In genomic region chr17:65768486-65768885, GRCm38 (mm10) we compare ENCODE assay signal across 9 mouse cellular contexts. TPM values are rescaled to one million over a fixed set of nuclear protein-coding genes. Genes with fewer than 3 reads are reported as not detected.
A peak's percentile ranks its signal among the peaks of the same experiment; 100 is the strongest.
DNase-seq lines count a peak whose midpoint lies in the region; ATAC-seq and TF ChIP-seq lines count a peak whose summit lies in the region.
"Had no signal": no experiment of that assay in that cellular context is flagged by ENCODE, and none has a peak within 500 bp of the region (broad histone marks: within the 10 kb centered on the region; RNA-seq: fewer than 3 reads in every experiment).

No protein-coding gene starts in this region.

- TF ChIP-seq EP300 in heart, adult 2 months (IDR thresholded peaks at IDR 0.05; ENCODE audit: insufficient read depth, low read depth, low read length), result no peak

- TF ChIP-seq POLR2A in heart, adult 2 months (IDR thresholded peaks at IDR 0.05; ENCODE audit: insufficient read depth, low read depth, low read length), result no peak

- no peaks in the 10 kb centered on the region for H3K27me3 ChIP-seq in heart, adult 2 months (ENCODE audit: control insufficient read depth, insufficient read depth, low read length)
- no peaks in the 10 kb centered on the region for H3K27me3 ChIP-seq in intestine, embryonic 16.5 days (replicated peaks; ENCODE audit: control insufficient read depth, insufficient read depth, low read length)

- H3K9me3 ChIP-seq in intestine, embryonic 16.5 days (ENCODE audit: control insufficient read depth, low read length), result no peaks in the 10 kb centered on the region
- H3K9me3 ChIP-seq: G1E had no signal

- no peaks in the 10 kb centered on the region for H3K36me3 ChIP-seq in heart, adult 2 months (ENCODE audit: control insufficient read depth, insufficient read depth, low read length)
- H3K36me3 ChIP-seq in intestine, embryonic 16.5 days (ENCODE audit: control insufficient read depth, insufficient read depth, low read length), result no peaks in the 10 kb centered on the region
- H3K36me3 ChIP-seq: G1E had no signal

- DNase-seq in heart, adult 2 months, result peak in 1 of 2 experiments; percentile 45
- no peak for DNase-seq in heart, postnatal 25 days (ENCODE audit: low spot score)
- DNase-seq in MN1 (ENCODE audit: low spot score), result no peak

- no peak overlapping the region for H3K4me3 ChIP-seq in heart, adult 2 months
- no peak overlapping the region for H3K4me3 ChIP-seq in brown adipose tissue, adult 24 weeks (ENCODE audit: insufficient read depth, low read depth, low read length)
- H3K4me3 ChIP-seq in intestine, embryonic 16.5 days (ENCODE audit: low read length), result no peak overlapping the region

- peak; percentile 18 to 34; a peak in 2 of 4 replicates for ATAC-seq in hematopoietic stem cell, adult 5-6 weeks (replicated peaks in 1 of 2; ENCODE audit: insufficient read depth in 1 of 2, low FRiP score in 2 of 2, low TSS enrichment in 1 of 2, low read depth in 1 of 2, poor library complexity in 2 of 2, severe bottlenecking in 2 of 2)
- ATAC-seq in megakaryocyte progenitor cell, adult 5-6 weeks (replicated peaks; ENCODE audit: poor library complexity), result peak; percentile 12
- no peak for ATAC-seq in cerebellum, adult (ENCODE audit: insufficient number of reproducible peaks, low FRiP score, low TSS enrichment)
- ATAC-seq in intestine, embryonic 16.5 days, result no peak

- no peak overlapping the region for H3K4me2 ChIP-seq in intestine, embryonic 16.5 days (ENCODE audit: low read depth, low read length)

- intact Hi-C loops in heart, adult 2 months (cut with DNase I), result loop anchor here (2.0 kb wide), 1 partner anchor 40 kb away; no protein-coding TSS in a partner anchor
- intact Hi-C loops in heart, postnatal 25 days (cut with DNase I), result no loop called here

- H3K79me2 ChIP-seq in heart, adult 2 months (replicated peaks; ENCODE audit: control insufficient read depth, insufficient read depth, low read length), result peaks cover 7% of the 10 kb centered on the region

- peak overlapping the region; percentile 17; the same call in 1 of the 2 replicates for H3K27ac ChIP-seq in heart, adult 2 months
- H3K27ac ChIP-seq in brown adipose tissue, adult 24 weeks (replicated peaks; ENCODE audit: low read depth, low read length), result 0 out of 2 replicates have a peak overlapping the region, but pooled peaks have one; percentile 10
- H3K27ac ChIP-seq in intestine, embryonic 16.5 days (ENCODE audit: low read length), result no peak overlapping the region

- TF ChIP-seq CTCF in heart, adult 2 months (IDR thresholded peaks at IDR 0.05), result no peak

- 31% methylated on average over 5 of the region's 5 CpGs for WGBS in heart, adult 2 months
- WGBS in intestine, embryonic 16.5 days, result 63% methylated on average over 5 of the region's 5 CpGs

- H3K9ac ChIP-seq in heart, adult 2 months (ENCODE audit: low read depth, low read length), result no peak overlapping the region
- H3K9ac ChIP-seq in intestine, embryonic 16.5 days (ENCODE audit: low read depth, low read length), result no peak overlapping the region

- H3K4me1 ChIP-seq in heart, adult 2 months (ENCODE audit: control insufficient read depth, insufficient read depth, low read length), result peaks cover 22% of the 10 kb centered on the region
- peaks cover 16% of the 10 kb centered on the region for H3K4me1 ChIP-seq in brown adipose tissue, adult 24 weeks (ENCODE audit: control insufficient read depth, insufficient read depth, insufficient read length, low read length)
- peaks cover 21% of the 10 kb centered on the region; the same call in 1 of the 2 replicates for H3K4me1 ChIP-seq in intestine, embryonic 16.5 days (ENCODE audit: control insufficient read depth, insufficient read depth, low read length)

RNA-seq across cellular contexts. Expression of gene Rab31, which starts 4.1 kb away (rescaled TPM):
- total RNA-seq in heart, adult 2 months (2021), result 10 to 100 TPM; 12.5 to 16.5 TPM
- polyA plus RNA-seq in heart, adult 2 months (2012; rRNA removed), result 13.0 and 22.2 TPM in 2 replicates
- total RNA-seq in heart, postnatal 25 days (2021), result 10 to 100 TPM; 18.9 to 19.2 TPM
- 3.9 and 5.4 TPM in 2 replicates for polyA plus RNA-seq in brown adipose tissue, adult 24 weeks (2012; ENCODE audit: insufficient read depth, insufficient read length, missing spikeins)
- total RNA-seq in hematopoietic stem cell, adult 5-6 weeks (2017), result 67.1 and 73.0 TPM in 2 replicates
- 44.3 and 46.2 TPM in 2 replicates for total RNA-seq in megakaryocyte progenitor cell, adult 5-6 weeks (2015)
- 73.3 and 75.1 TPM in 2 replicates for total RNA-seq in megakaryocyte progenitor cell, adult 5-6 weeks (2017)
- polyA plus RNA-seq in intestine, embryonic 16.5 days (2015; fragmentation: Nextera tagmentation; extraction: Ambion mirVana), result 26.8 and 28.0 TPM in 2 replicates

RNA-seq across cellular contexts. Expression of gene Ppp4r1, which starts 13.9 kb away (rescaled TPM):
- total RNA-seq in heart, adult 2 months (2021), result 10 to 100 TPM; 36.9 to 43.3 TPM
- polyA plus RNA-seq in heart, adult 2 months (2012; rRNA removed), result 25.3 and 50.3 TPM in 2 replicates
- 10 to 100 TPM; 41.7 to 48.5 TPM for total RNA-seq in heart, postnatal 25 days (2021)
- polyA plus RNA-seq in brown adipose tissue, adult 24 weeks (2012; ENCODE audit: insufficient read depth, insufficient read length, missing spikeins), result 13.9 and 14.4 TPM in 2 replicates
- total RNA-seq in hematopoietic stem cell, adult 5-6 weeks (2017), result 50.5 and 51.6 TPM in 2 replicates
- 39.9 and 44.5 TPM in 2 replicates for total RNA-seq in megakaryocyte progenitor cell, adult 5-6 weeks (2015)
- total RNA-seq in megakaryocyte progenitor cell, adult 5-6 weeks (2017), result 48.1 and 65.4 TPM in 2 replicates
- polyA plus RNA-seq in intestine, embryonic 16.5 days (2015; fragmentation: Nextera tagmentation; extraction: Ambion mirVana), result 30.9 and 34.0 TPM in 2 replicates

Comparison
In these comparisons a context has a peak if more than half of its experiments do, and no peak if none do; other contexts are left out.
1. ATAC-seq: peak in hematopoietic stem cell, adult 5-6 weeks (2 of 2) and megakaryocyte progenitor cell, adult 5-6 weeks (single experiment); none in cerebellum, adult (single experiment) and intestine, embryonic 16.5 days (single experiment).